Mouse (Mus musculus) urinary bladder, postnatal 36 days (tissue): ENCODE results near the gene Prl2c1.
"Not testable (repeated sequence)": the region's sequence is repeated elsewhere in the genome, so short reads cannot be mapped to it uniquely, and the experiment has no call there.

Experiments
- DNase-seq, 2 experiments: peaks; one replicate each; pipeline ENCODE4 v3.0.0; 2022; ENCODE audit warnings: low spot score in 2 of 2, mixed read lengths in 1 of 2

Gene Prl2c1

DNA sequence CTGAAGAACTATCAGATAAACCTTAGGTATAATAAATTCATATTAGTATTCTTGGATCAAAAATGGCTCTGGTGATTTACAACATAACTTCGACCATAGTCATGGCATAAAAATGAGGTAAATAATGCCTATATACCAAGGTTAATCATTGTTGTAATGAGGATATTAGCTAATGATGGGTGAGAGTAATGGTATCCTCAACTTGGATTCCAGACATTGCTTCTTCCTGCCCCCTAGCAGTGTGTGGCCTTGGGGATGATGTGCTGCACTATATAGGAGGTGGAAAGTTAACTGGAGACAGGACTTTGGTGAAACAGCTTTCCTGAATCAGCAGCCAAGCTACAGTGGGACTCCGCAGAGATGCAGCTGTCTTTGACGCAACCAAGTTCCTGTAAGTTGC lies at the start of gene Prl2c1:
TSS of gene Prl2c1 (plus strand) at position 301 of the 400 bp plus-strand sequence.
- DNase-seq, result no peak

DNA sequence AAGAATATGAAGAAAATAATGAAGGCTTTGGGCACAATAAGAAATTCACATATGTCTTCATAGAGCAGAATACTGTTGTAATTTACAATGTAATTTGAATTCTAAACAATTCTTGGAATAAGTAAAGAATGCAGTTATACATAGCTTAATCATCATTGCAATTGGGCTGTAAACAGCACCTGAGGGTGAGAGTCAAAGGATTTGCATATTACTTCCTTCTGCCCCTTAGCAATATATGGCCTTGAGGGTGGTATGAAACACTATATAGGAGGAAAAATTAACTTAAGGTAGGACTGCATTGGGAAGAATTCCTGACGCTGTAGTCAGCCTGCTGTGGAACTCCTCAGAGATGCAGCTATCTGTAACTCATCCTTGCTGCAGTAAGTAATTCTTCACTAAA lies 47.8 kb upstream of the Prl2c1 start, which contains the start of gene Prl2a1:
TSS of gene Prl2a1 (plus strand) at position 301 of the 400 bp plus-strand sequence.
- DNase-seq, result no peak

GRCm38 (mm10) chr13:27802765-27803164 lies 46.4 kb upstream of the Prl2c1 start:
- no peak for DNase-seq

- not testable (repeated sequence) for DNase-seq
Measured at GRCm38 (mm10) chr13:27904236-27904635, 55.1 kb downstream of the Prl2c1 start.
